Mouse (Mus musculus) liver, adult 2 months (tissue): ENCODE data around the gene Gm525.

Source experiments
- CTCF ChIP-seq: fragments of 200-500 bp; IDR thresholded peaks from 2 replicates; pipeline ENCODE4 v1.5.1; 2011; ENCODE audit warnings: low read depth, low read length, control low read depth
- POLR2A ChIP-seq: fragments of 200-500 bp; IDR thresholded peaks from 2 replicates; pipeline ENCODE4 v1.6.1; 2011; ENCODE audit warnings: low read length, control low read depth; ENCODE audit not compliant: insufficient read depth; ENCODE audit errors: extremely low read depth

DNA sequence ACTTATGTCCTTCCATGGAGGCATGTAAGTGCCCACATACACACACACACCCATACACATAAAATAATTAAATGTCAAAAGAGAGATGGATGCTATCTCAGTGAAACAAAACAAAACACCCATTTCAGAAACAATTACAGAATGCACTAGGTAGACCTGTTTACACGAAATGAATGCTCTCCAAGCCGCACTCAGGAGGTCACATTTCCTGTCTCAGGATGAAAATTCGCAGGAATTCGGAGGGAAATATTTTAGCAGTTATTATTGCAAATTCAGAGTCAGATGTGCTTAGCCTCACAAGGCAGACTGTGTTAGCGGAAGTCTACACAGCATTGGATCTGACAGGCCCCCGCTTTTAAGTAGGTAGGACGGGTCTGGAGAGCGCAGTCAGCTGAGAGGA is at the start of gene Gm525:
- no peak for TF ChIP-seq CTCF
- TF ChIP-seq POLR2A, result no peak
